Mouse (Mus musculus): Measurements from ENCODE around the gene Abcc5. TPM values are rescaled to one million over a fixed set of nuclear protein-coding genes. Genes with fewer than 3 reads are reported as not detected.

Gene Abcc5
- polyA plus RNA-seq, 1 experiment from 2014 or later = 9.0 TPM

- Histone ChIP-seq H3K4me2 (ENCODE audit: low read depth, low read length) (no peak within 1 kb of the TSS), H3K9ac (replicated peaks) (no peak within 1 kb of the TSS), H3K9me3 (ENCODE audit: low read length) (no peaks in the 10 kb centered on the region), H3K27me3 (ENCODE audit: insufficient read depth, low read length) (no peaks in the 10 kb centered on the region), H3K36me3 (replicated peaks; ENCODE audit: insufficient read depth, low read length) (no peaks in the 10 kb centered on the region), H3K4me1 (ENCODE audit: insufficient read depth) (no peaks in the 10 kb centered on the region), H3K4me3 (ENCODE audit: low read depth, low read length) (no peak within 1 kb of the TSS), H3K27ac (ENCODE audit: low read depth) (no peak within 1 kb of the TSS)
- 54% methylated on average over 5 of the region's 5 CpGs for WGBS (ENCODE audit: insufficient replicate concordance)
- DNase-seq (no peak), ATAC-seq (no peak)
- TF ChIP-seq EP300 (IDR thresholded peaks at IDR 0.05; ENCODE audit: low read depth) (no peak), CTCF (IDR thresholded peaks at IDR 0.05; ENCODE audit: low read depth) (no peak)
Measured at GRCm38 (mm10) chr16:20325286-20325685, 100.9 kb downstream of the Abcc5 start, which contains the start of gene Cyp2ab1. TSS of gene Cyp2ab1 (minus strand) at chr16:20325404.

GRCm38 (mm10) chr16:20323907-20324306 is 102.3 kb downstream of the Abcc5 start:
- no peaks in the 10 kb centered on the region for H3K4me1 ChIP-seq (ENCODE audit: insufficient read depth)
- no peaks in the 10 kb centered on the region for H3K36me3 ChIP-seq (replicated peaks; ENCODE audit: insufficient read depth, low read length)
- no peaks in the 10 kb centered on the region for H3K9me3 ChIP-seq (ENCODE audit: low read length)
- no peak overlapping the region for H3K4me2 ChIP-seq (ENCODE audit: low read depth, low read length)
- no peak overlapping the region for H3K9ac ChIP-seq (replicated peaks)
- no peak overlapping the region for H3K27ac ChIP-seq (ENCODE audit: low read depth)
- H3K27me3 ChIP-seq (ENCODE audit: insufficient read depth, low read length) = no peaks in the 10 kb centered on the region
- H3K4me3 ChIP-seq (ENCODE audit: low read depth, low read length) = no peak overlapping the region
- DNase-seq = no peak
- ATAC-seq = no peak
- TF ChIP-seq CTCF (IDR thresholded peaks at IDR 0.05; ENCODE audit: low read depth) = no peak
- no peak for TF ChIP-seq EP300 (IDR thresholded peaks at IDR 0.05; ENCODE audit: low read depth)
- WGBS (ENCODE audit: insufficient replicate concordance) = 40% methylated on average over 5 of the region's 5 CpGs

- Histone ChIP-seq H3K27me3 (ENCODE audit: insufficient read depth, low read length) (no peaks in the 10 kb centered on the region), H3K9me3 (ENCODE audit: low read length) (no peaks in the 10 kb centered on the region), H3K36me3 (replicated peaks; ENCODE audit: insufficient read depth, low read length) (no peaks in the 10 kb centered on the region), H3K4me1 (ENCODE audit: insufficient read depth) (no peaks in the 10 kb centered on the region), H3K9ac (replicated peaks) (no peak overlapping the region), H3K4me3 (ENCODE audit: low read depth, low read length) (no peak overlapping the region), H3K27ac (ENCODE audit: low read depth) (no peak overlapping the region), H3K4me2 (ENCODE audit: low read depth, low read length) (no peak overlapping the region)
- WGBS (ENCODE audit: insufficient replicate concordance) = 70% methylated on average over 4 of the region's 4 CpGs
- no peak for DNase-seq
- TF ChIP-seq CTCF (IDR thresholded peaks at IDR 0.05; ENCODE audit: low read depth) (peak; percentile 33), EP300 (IDR thresholded peaks at IDR 0.05; ENCODE audit: low read depth) (no peak)
- no peak for ATAC-seq
Measured at GRCm38 (mm10) chr16:20322274-20322673, 103.9 kb downstream of the Abcc5 start.

- ATAC-seq (peak; percentile 68), DNase-seq (peak; percentile 30)
- 60% methylated on average over 6 of the region's 6 CpGs for WGBS (ENCODE audit: insufficient replicate concordance)
- H3K4me2 ChIP-seq (ENCODE audit: low read depth, low read length) = no peak overlapping the region
- no peak overlapping the region for H3K4me3 ChIP-seq (ENCODE audit: low read depth, low read length)
- H3K9me3 ChIP-seq (ENCODE audit: low read length) = no peaks in the 10 kb centered on the region
- TF ChIP-seq EP300 (IDR thresholded peaks at IDR 0.05; ENCODE audit: low read depth) (no peak), CTCF (IDR thresholded peaks at IDR 0.05; ENCODE audit: low read depth) (no peak)
- no peak overlapping the region for H3K9ac ChIP-seq (replicated peaks)
- no peaks in the 10 kb centered on the region for H3K4me1 ChIP-seq (ENCODE audit: insufficient read depth)
- H3K36me3 ChIP-seq (replicated peaks; ENCODE audit: insufficient read depth, low read length) = no peaks in the 10 kb centered on the region
- no peaks in the 10 kb centered on the region for H3K27me3 ChIP-seq (ENCODE audit: insufficient read depth, low read length)
- H3K27ac ChIP-seq (ENCODE audit: low read depth) = no peak overlapping the region
Measured at GRCm38 (mm10) chr16:20316770-20317169, 109.4 kb downstream of the Abcc5 start.

GRCm38 (mm10) chr16:20315266-20315665 is 110.9 kb downstream of the Abcc5 start:
- Histone ChIP-seq H3K27me3 (ENCODE audit: insufficient read depth, low read length) (no peaks in the 10 kb centered on the region), H3K36me3 (replicated peaks; ENCODE audit: insufficient read depth, low read length) (no peaks in the 10 kb centered on the region), H3K27ac (ENCODE audit: low read depth) (no peak overlapping the region), H3K9me3 (ENCODE audit: low read length) (no peaks in the 10 kb centered on the region), H3K9ac (replicated peaks) (no peak overlapping the region), H3K4me1 (ENCODE audit: insufficient read depth) (no peaks in the 10 kb centered on the region), H3K4me2 (ENCODE audit: low read depth, low read length) (no peak overlapping the region), H3K4me3 (ENCODE audit: low read depth, low read length) (no peak overlapping the region)
- TF ChIP-seq CTCF (IDR thresholded peaks at IDR 0.05; ENCODE audit: low read depth) (no peak), EP300 (IDR thresholded peaks at IDR 0.05; ENCODE audit: low read depth) (no peak)
- no peak for DNase-seq
- 73% methylated on average over 4 of the region's 4 CpGs for WGBS (ENCODE audit: insufficient replicate concordance)
- no peak for ATAC-seq

GRCm38 (mm10) chr16:20312272-20312671 is 113.9 kb downstream of the Abcc5 start:
- TF ChIP-seq EP300 (IDR thresholded peaks at IDR 0.05; ENCODE audit: low read depth) (no peak), CTCF (IDR thresholded peaks at IDR 0.05; ENCODE audit: low read depth) (no peak)
- Histone ChIP-seq H3K4me1 (ENCODE audit: insufficient read depth) (no peaks in the 10 kb centered on the region), H3K4me3 (ENCODE audit: low read depth, low read length) (no peak overlapping the region), H3K27ac (ENCODE audit: low read depth) (no peak overlapping the region), H3K27me3 (ENCODE audit: insufficient read depth, low read length) (no peaks in the 10 kb centered on the region), H3K9ac (replicated peaks) (no peak overlapping the region), H3K4me2 (ENCODE audit: low read depth, low read length) (no peak overlapping the region), H3K36me3 (replicated peaks; ENCODE audit: insufficient read depth, low read length) (no peaks in the 10 kb centered on the region), H3K9me3 (ENCODE audit: low read length) (no peaks in the 10 kb centered on the region)
- no peak for DNase-seq
- WGBS (ENCODE audit: insufficient replicate concordance) = 59% methylated on average over 14 of the region's 14 CpGs
- no peak for ATAC-seq

All from liver, postnatal 0 days (tissue).